Mouse (Mus musculus) bone marrow macrophage, adult 2 months (primary cell): ENCODE measurements at regions not wholly inside any gene's neighbourhood (a gene's known extent, or its start where the extent isn't known, plus 50 kb on each side); places are given as distances from the start of the nearest gene placed in this dataset.

Source experiments
- H3K27ac ChIP-seq: 2 replicates; pipeline ENCODE4 v1.5.1; 2012; ENCODE audit warnings: low read depth, low read length; ENCODE audit not compliant: insufficient read depth
- H3K4me1 ChIP-seq: 2 replicates; pipeline ENCODE4 v1.6.1; 2012; ENCODE audit warnings: low read length; ENCODE audit not compliant: control insufficient read depth, insufficient read depth
- H3K4me3 ChIP-seq: 2 replicates; pipeline ENCODE4 v1.5.1; 2012; ENCODE audit warnings: mild to moderate bottlenecking, low read length, moderate library complexity; ENCODE audit not compliant: insufficient read depth
- CTCF ChIP-seq: IDR thresholded peaks from 2 replicates; pipeline ENCODE4 v1.5.1; 2012; ENCODE audit warnings: low read depth, mild to moderate bottlenecking, low read length, moderate library complexity
- POLR2A ChIP-seq: IDR thresholded peaks from 2 replicates; pipeline ENCODE4 v1.6.1; 2012; ENCODE audit warnings: mild to moderate bottlenecking, low read depth, low read length, borderline replicate concordance

DNA sequence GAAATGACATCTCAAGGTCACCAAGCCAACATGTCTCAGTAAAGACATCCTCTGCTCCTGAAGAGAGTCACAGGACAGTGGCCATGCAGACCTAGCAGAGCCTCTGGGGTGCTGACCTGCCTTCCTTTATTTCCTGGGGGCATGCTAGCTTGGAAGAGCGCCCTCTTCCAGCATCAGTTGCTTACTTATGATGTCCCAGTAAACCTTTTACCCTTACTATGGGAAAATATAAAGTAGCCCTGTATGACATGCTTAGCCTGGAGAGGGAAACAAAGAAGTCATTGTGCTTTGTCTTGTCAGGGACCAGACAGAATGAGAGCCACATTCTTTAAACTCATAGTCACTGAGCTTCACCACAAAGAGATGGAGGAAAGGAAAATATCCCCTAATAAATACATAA is 82.9 kb downstream of the Postn start:
- Histone ChIP-seq H3K4me3 (no peak overlapping the region), H3K27ac (no peak overlapping the region), H3K4me1 (no peaks in the 10 kb centered on the region)
- no peak for TF ChIP-seq POLR2A
- no peak for TF ChIP-seq CTCF

DNA sequence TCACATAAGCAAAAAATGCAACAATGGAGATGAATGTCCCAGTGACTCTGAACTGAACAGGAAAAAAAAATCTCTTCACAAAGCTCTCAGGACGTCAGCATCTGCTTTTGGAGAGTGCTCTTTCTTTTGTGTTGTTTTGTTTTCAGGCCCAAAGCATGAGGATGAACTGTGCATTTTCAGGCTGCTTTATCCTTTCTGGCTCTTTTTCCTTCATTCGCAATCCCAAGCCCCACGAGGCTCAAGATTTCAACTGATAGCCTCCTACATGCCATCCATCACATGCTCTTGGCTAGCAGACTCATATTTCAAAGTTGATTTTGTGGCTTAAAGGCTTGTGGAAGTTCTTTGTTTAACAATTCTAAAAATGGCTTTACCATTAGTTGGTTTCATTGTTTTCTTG is 86.0 kb downstream of the Postn start:
- TF ChIP-seq CTCF (no peak), POLR2A (no peak)
- no peak overlapping the region for H3K27ac ChIP-seq
- no peak overlapping the region for H3K4me3 ChIP-seq
- no peaks in the 10 kb centered on the region for H3K4me1 ChIP-seq

- H3K4me3 ChIP-seq = no peak overlapping the region
- no peak overlapping the region for H3K27ac ChIP-seq
- H3K4me1 ChIP-seq = no peaks in the 10 kb centered on the region
- no peak for TF ChIP-seq POLR2A
- TF ChIP-seq CTCF = no peak
Measured at GRCm38 (mm10) chr3:54457416-54457815, 96.5 kb downstream of the Postn start.

- no peaks in the 10 kb centered on the region for H3K4me1 ChIP-seq
- TF ChIP-seq POLR2A (no peak), CTCF (no peak)
- no peak overlapping the region for H3K4me3 ChIP-seq
Measured at GRCm38 (mm10) chr3:54461366-54461765, 100.5 kb downstream of the Postn start.

DNA sequence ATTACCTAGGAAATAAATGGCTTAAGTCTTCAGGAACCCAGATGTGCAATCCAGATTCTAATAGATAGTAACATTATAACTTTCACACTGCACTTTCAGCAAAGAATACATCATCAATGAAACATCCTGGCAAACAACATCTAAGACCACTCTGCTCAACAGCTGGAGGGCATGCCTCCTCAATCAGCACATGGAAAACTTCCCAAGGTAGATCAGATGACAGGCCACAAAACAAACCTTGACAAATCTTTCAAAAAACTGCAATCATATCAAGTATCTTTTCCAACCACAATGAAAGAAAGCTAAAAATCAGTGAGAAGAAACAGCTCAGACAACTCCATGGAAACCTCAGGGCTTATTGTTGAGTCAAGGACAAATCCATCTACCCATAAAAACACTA is 105.2 kb downstream of the Postn start:
- no peak for TF ChIP-seq POLR2A
- TF ChIP-seq CTCF = no peak

More at GRCm38 (mm10) chr3:54461366-54461765, 100.5 kb downstream of the Postn start:
- no peak overlapping the region for H3K27ac ChIP-seq

GRCm38 (mm10) chr3:54474209-54474608 is 113.3 kb downstream of the Postn start:
- no peak overlapping the region for H3K27ac ChIP-seq
- TF ChIP-seq CTCF (no peak), POLR2A (no peak)
- H3K4me1 ChIP-seq = no peaks in the 10 kb centered on the region
- no peak overlapping the region for H3K4me3 ChIP-seq

More for the DNA sequence above, 105.2 kb downstream of the Postn start:
- H3K4me1 ChIP-seq = no peaks in the 10 kb centered on the region
- H3K27ac ChIP-seq = no peak overlapping the region
- no peak overlapping the region for H3K4me3 ChIP-seq

- no peak overlapping the region for H3K4me3 ChIP-seq
- H3K27ac ChIP-seq = no peak overlapping the region
- TF ChIP-seq CTCF = no peak
- no peak for TF ChIP-seq POLR2A
- H3K4me1 ChIP-seq = no peaks in the 10 kb centered on the region
Measured at GRCm38 (mm10) chr3:54475879-54476278, 115.0 kb downstream of the Postn start.

DNA sequence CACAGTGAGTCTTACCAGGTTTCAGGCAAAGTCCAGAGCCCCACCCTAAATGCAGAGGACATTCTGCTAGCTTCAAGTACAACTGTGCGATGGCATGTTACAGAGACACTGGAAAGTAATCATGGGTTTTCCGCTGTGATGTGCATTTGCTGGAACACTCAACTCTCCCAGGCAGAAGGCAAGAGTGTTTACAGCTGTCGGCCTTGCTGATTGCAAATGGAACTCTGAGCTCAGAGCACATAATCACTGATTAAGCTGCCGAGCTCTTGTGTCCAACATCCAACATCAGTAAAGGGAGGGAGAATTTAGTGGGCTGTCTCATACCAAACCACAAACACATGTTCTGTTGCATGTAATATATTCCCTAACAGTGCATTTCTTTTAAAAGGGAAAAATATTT is 117.1 kb downstream of the Postn start:
- Histone ChIP-seq H3K4me1 (no peaks in the 10 kb centered on the region), H3K4me3 (no peak overlapping the region), H3K27ac (no peak overlapping the region)
- TF ChIP-seq POLR2A (no peak), CTCF (no peak)

- Histone ChIP-seq H3K27ac (no peak overlapping the region), H3K4me1 (no peaks in the 10 kb centered on the region), H3K4me3 (no peak overlapping the region)
- no peak for TF ChIP-seq POLR2A
- TF ChIP-seq CTCF = no peak
Measured at GRCm38 (mm10) chr3:54480251-54480650, 119.3 kb downstream of the Postn start.

GRCm38 (mm10) chr3:54487346-54487745 is 126.4 kb downstream of the Postn start:
- no peak overlapping the region for H3K4me3 ChIP-seq
- no peak overlapping the region for H3K27ac ChIP-seq
- no peak for TF ChIP-seq POLR2A
- TF ChIP-seq CTCF = no peak

GRCm38 (mm10) chr3:54487844-54488243 is 126.9 kb downstream of the Postn start:
- TF ChIP-seq CTCF (peak; percentile 29; the same call in 1 of the 2 replicates), POLR2A (no peak)
- Histone ChIP-seq H3K4me1 (no peaks in the 10 kb centered on the region), H3K4me3 (no peak overlapping the region), H3K27ac (no peak overlapping the region)

More at GRCm38 (mm10) chr3:54487346-54487745, 126.4 kb downstream of the Postn start:
- H3K4me1 ChIP-seq = no peaks in the 10 kb centered on the region
